Mouse (Mus musculus) CD8-positive naive resting alpha-beta T cell, adult 57 days (primary cell): ENCODE measurements around the gene Olfr850. TPM values are rescaled to one million over a fixed set of nuclear protein-coding genes. Genes with fewer than 3 reads are reported as not detected.

Experiments used
- total RNA-seq: library from RNA; stranded (reverse); gene quantifications from one replicate; pipeline ENCODE4 v1.2.4, GENCODE M21; 2023

Gene Olfr850
- not detected for total RNA-seq

GRCm38 (mm10) chr9:19478148-19478547 lies at the start of gene Olfr850:
TSS of gene Olfr850 (minus strand) at chr9:19478248.

GRCm38 (mm10) chr9:19492995-19493394 lies 14.9 kb upstream of the Olfr850 start, which contains the start of gene Olfr851:
TSS of gene Olfr851 (plus strand) at chr9:19493295.

DNA sequence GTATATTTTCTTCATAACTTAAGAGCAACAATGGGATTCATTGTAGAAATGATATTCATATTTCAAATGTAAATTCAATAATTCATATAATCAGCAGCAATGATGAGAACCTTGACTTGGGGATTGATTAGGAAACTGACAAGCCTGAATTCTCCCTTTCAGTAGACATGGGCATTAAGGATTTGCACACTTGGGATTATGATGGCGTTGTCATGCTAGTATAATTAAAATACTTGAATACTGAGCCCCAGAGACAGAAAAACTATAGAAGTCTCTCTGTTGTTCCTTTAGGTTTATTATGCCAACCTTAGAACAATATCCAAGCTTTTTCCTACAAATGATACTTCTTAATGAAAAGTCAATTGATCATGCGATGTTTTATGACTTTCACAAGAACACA lies 38.1 kb downstream of the Olfr850 start, which contains the start of gene Olfr849:
TSS of gene Olfr849 (plus strand) at position 301 of the 400 bp plus-strand sequence.

Other genes with a start within 250 kb of the Olfr850 start
- gene Olfr843, start 226.3 kb downstream of the Olfr850 start, total RNA-seq, result not detected
- not detected for gene Olfr844, start 161.9 kb downstream of the Olfr850 start, total RNA-seq
- not detected for gene Olfr845, start 141.8 kb downstream of the Olfr850 start, total RNA-seq
- gene Olfr846, start 114.2 kb downstream of the Olfr850 start, total RNA-seq, result not detected
- not detected for gene Olfr847, start 99.6 kb downstream of the Olfr850 start, total RNA-seq
- gene Olfr849, start 38.0 kb downstream of the Olfr850 start, total RNA-seq, result not detected
- not detected for gene Olfr851, start 15.0 kb upstream of the Olfr850 start, total RNA-seq
- not detected for gene Olfr853, start 62.8 kb upstream of the Olfr850 start, total RNA-seq
- gene Olfr854, start 89.1 kb upstream of the Olfr850 start, total RNA-seq, result not detected
- not detected for gene Olfr855, start 104.4 kb upstream of the Olfr850 start, total RNA-seq
- 34.1 TPM for gene Zfp317, start 143.9 kb upstream of the Olfr850 start, total RNA-seq
- gene Olfr857, start 231.2 kb upstream of the Olfr850 start, total RNA-seq, result not detected